In the genomic region with DNA sequence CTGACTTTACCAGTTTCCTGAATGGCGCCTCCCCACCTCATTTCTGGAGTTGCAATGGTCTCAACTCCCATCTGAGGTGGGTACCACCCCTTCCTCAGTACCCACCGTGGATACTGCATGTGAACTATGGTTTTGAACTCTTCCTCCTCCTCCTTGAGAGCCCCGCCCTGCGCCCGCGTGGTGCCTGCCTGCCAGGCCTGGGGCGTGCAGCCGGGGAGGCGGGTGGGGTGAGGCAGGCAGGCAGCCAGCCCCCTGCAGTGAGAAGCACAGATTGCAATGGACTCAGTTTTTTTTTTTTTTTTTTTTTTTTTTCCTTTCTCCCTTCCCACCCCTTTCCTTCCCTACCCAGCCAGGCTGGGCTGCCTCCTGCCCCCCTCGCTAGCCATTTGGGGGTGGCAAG, we compare ENCODE assay signal across 9 mouse cellular contexts. TPM values are rescaled to one million over a fixed set of nuclear protein-coding genes. Genes with fewer than 3 reads are reported as not detected.
DNase-seq lines count a peak whose midpoint lies in the region; ATAC-seq and TF ChIP-seq lines count a peak whose summit lies in the region.
"Had no signal": no experiment of that assay in that cellular context is flagged by ENCODE, and none has a peak within 500 bp of the region (broad histone marks: within the 10 kb centered on the region; RNA-seq: fewer than 3 reads in every experiment).

No protein-coding gene starts in this region.

- H3K36me3 ChIP-seq in forebrain, embryonic 13.5 days (ENCODE audit: poor library complexity, severe bottlenecking), result peaks cover 31% of the 10 kb centered on the region
- H3K36me3 ChIP-seq in midbrain, embryonic 12.5 days, result peaks cover 26% of the 10 kb centered on the region
- no peaks in the 10 kb centered on the region for H3K36me3 ChIP-seq in thymus, adult 2 months (ENCODE audit: control insufficient read depth, insufficient read depth, low read length)

- no peak for TF ChIP-seq POLR2A in thymus, adult 2 months (IDR thresholded peaks at IDR 0.05; ENCODE audit: control insufficient read depth, extremely low read depth, insufficient read depth, low read length, poor library complexity)

- no peak overlapping the region for H3K27ac ChIP-seq in gastrocnemius, adult 2 months
- H3K27ac ChIP-seq in forebrain, embryonic 13.5 days, result peak overlapping the region; percentile 97
- peak overlapping the region; percentile 98 for H3K27ac ChIP-seq in midbrain, embryonic 12.5 days (replicated peaks)
- H3K27ac ChIP-seq in thymus, adult 2 months (ENCODE audit: control insufficient read depth, insufficient read depth, low read length), result no peak overlapping the region

- under 1% methylated on average over 10 of the region's 10 CpGs for WGBS in forebrain, embryonic 13.5 days
- 2% methylated on average over 10 of the region's 10 CpGs for WGBS in midbrain, embryonic 12.5 days
- WGBS in thymus, adult 2 months, result 4% methylated on average over 10 of the region's 10 CpGs

- H3K27me3 ChIP-seq in forebrain, embryonic 13.5 days, result no peaks in the 10 kb centered on the region
- no peaks in the 10 kb centered on the region for H3K27me3 ChIP-seq in midbrain, embryonic 12.5 days
- no peaks in the 10 kb centered on the region for H3K27me3 ChIP-seq in thymus, adult 2 months (ENCODE audit: control insufficient read depth, insufficient read depth, low read length)

- no peak for TF ChIP-seq CTCF in gastrocnemius, adult 2 months (IDR thresholded peaks at IDR 0.05)
- 0 out of 2 replicates have a peak, but pooled peaks have one; percentile 38 for TF ChIP-seq CTCF in thymus, adult 2 months (IDR thresholded peaks at IDR 0.05; ENCODE audit: borderline replicate concordance, control insufficient read depth, extremely low read depth, insufficient read depth, low read length, poor library complexity)

- DNase-seq in gastrocnemius, adult 2 months, result peak; percentile 64
- DNase-seq in gastrocnemius, adult 8-10 months (ENCODE audit: low spot score in 2 of 2), result no peak
- DNase-seq in ZHBTc4 (ENCODE audit: low read depth, low spot score), result peak; percentile 83
- DNase-seq in layer of hippocampus, postnatal 25 days (ENCODE audit: extremely low spot score in 1 of 2, low spot score in 1 of 2), result peak; percentile 61 to 64
- DNase-seq in thymus, adult 2 months, result peak; percentile 52

- H3K4me2 ChIP-seq in forebrain, embryonic 13.5 days, result peak overlapping the region; percentile 55
- H3K4me2 ChIP-seq in midbrain, embryonic 12.5 days (replicated peaks), result peak overlapping the region; percentile 52

- intact Hi-C loops in gastrocnemius, adult 2 months (cut with DNase I), result no loop called here

- no peak overlapping the region for H3K4me3 ChIP-seq in gastrocnemius, adult 2 months
- no peak overlapping the region for H3K4me3 ChIP-seq in forebrain, embryonic 13.5 days
- peak overlapping the region; percentile 21; the same call in 1 of the 2 replicates for H3K4me3 ChIP-seq in midbrain, embryonic 12.5 days
- H3K4me3 ChIP-seq in thymus, adult 2 months (ENCODE audit: control insufficient read depth, insufficient read depth, low read length), result no peak overlapping the region

- peak overlapping the region; percentile 60 for H3K9ac ChIP-seq in forebrain, embryonic 13.5 days
- peak overlapping the region; percentile 55; the same call in 1 of the 2 replicates for H3K9ac ChIP-seq in midbrain, embryonic 12.5 days (replicated peaks)

- peak; percentile 51 for ATAC-seq in forebrain, embryonic 13.5 days
- ATAC-seq in midbrain, embryonic 12.5 days (ENCODE audit: low FRiP score, low read depth), result peak; percentile 31
- no peak for ATAC-seq in CD4-positive, CD25-positive, alpha-beta regulatory T cell, adult 4 months

- H3K4me1 ChIP-seq in forebrain, embryonic 13.5 days, result peaks cover 90% of the 10 kb centered on the region
- H3K4me1 ChIP-seq in midbrain, embryonic 12.5 days, result peaks cover 89% of the 10 kb centered on the region
- H3K4me1 ChIP-seq in thymus, adult 2 months (replicated peaks; ENCODE audit: control insufficient read depth, insufficient read depth, low read length), result peaks cover 55% of the 10 kb centered on the region

- H3K9me3 ChIP-seq in forebrain, embryonic 13.5 days (replicated peaks), result no peaks in the 10 kb centered on the region
- H3K9me3 ChIP-seq in midbrain, embryonic 12.5 days, result no peaks in the 10 kb centered on the region

RNA-seq across cellular contexts. Expression of a gene that starts 13.2 kb away (rescaled TPM):
- total RNA-seq in gastrocnemius, adult 2 months (2021), result 1 to 10 TPM in 1 of 2 experiments, under 1 TPM in 1; 0.86 to 2.6 TPM
- 1 to 10 TPM in 3 of 4 experiments, under 1 TPM in 1; 0.92 to 4.5 (median 2.0) TPM for total RNA-seq in gastrocnemius, adult 8-10 months (2022)
- 165 and 182 TPM in 2 replicates for polyA plus RNA-seq in forebrain, embryonic 13.5 days (2015; fragmentation: Nextera tagmentation; extraction: Ambion mirVana)
- total RNA-seq in layer of hippocampus, postnatal 25 days (2021), result 100 to 1,000 TPM; 100 to 111 TPM
- polyA plus RNA-seq in midbrain, embryonic 12.5 days (2016; fragmentation: Nextera tagmentation; extraction: Ambion mirVana), result 115 and 119 TPM in 2 replicates
- 1.6 and 1.8 TPM in 2 replicates for polyA plus RNA-seq in thymus, adult 2 months (2012; rRNA removed)
- polyA plus RNA-seq in CD4-positive, CD25-positive, alpha-beta regulatory T cell, adult 4 months (2017; shearing (Covaris generic)), result not detected

RNA-seq across cellular contexts. Expression of a gene that starts 27.9 kb away (rescaled TPM):
- total RNA-seq in gastrocnemius, adult 2 months (2021), result 1 to 10 TPM; 3.8 to 4.5 TPM
- total RNA-seq in gastrocnemius, adult 8-10 months (2022), result 1 to 10 TPM; 2.7 to 3.4 (median 3.0) TPM
- polyA plus RNA-seq in forebrain, embryonic 13.5 days (2015; fragmentation: Nextera tagmentation; extraction: Ambion mirVana), result 14.9 and 17.2 TPM in 2 replicates
- 10 to 100 TPM; 28.5 to 30.7 TPM for total RNA-seq in layer of hippocampus, postnatal 25 days (2021)
- polyA plus RNA-seq in midbrain, embryonic 12.5 days (2016; fragmentation: Nextera tagmentation; extraction: Ambion mirVana), result 19.2 and 20.0 TPM in 2 replicates
- 5.4 and 5.8 TPM in 2 replicates for polyA plus RNA-seq in thymus, adult 2 months (2012; rRNA removed)
- not detected for polyA plus RNA-seq in CD4-positive, CD25-positive, alpha-beta regulatory T cell, adult 4 months (2017; shearing (Covaris generic))

RNA-seq across cellular contexts. Expression of a gene that starts 35.3 kb away (rescaled TPM):
- 1 to 10 TPM; 4.7 to 6.0 TPM for total RNA-seq in gastrocnemius, adult 2 months (2021)
- 10 to 100 TPM; 11.2 to 15.9 (median 12.5) TPM for total RNA-seq in gastrocnemius, adult 8-10 months (2022)
- polyA plus RNA-seq in forebrain, embryonic 13.5 days (2015; fragmentation: Nextera tagmentation; extraction: Ambion mirVana), result 30.1 and 41.3 TPM in 2 replicates
- total RNA-seq in layer of hippocampus, postnatal 25 days (2021), result 10 to 100 TPM; 17.6 to 19.2 TPM
- 23.8 and 25.7 TPM in 2 replicates for polyA plus RNA-seq in midbrain, embryonic 12.5 days (2016; fragmentation: Nextera tagmentation; extraction: Ambion mirVana)
- polyA plus RNA-seq in thymus, adult 2 months (2012; rRNA removed), result 426 and 460 TPM in 2 replicates
- 10 to 100 TPM; 71.7 to 73.2 TPM for polyA plus RNA-seq in CD4-positive, CD25-positive, alpha-beta regulatory T cell, adult 4 months (2017; shearing (Covaris generic))
- polyA plus RNA-seq: C2C12 had no signal

Comparison
In these comparisons a context has a peak if more than half of its experiments do, and no peak if none do; other contexts are left out.
1. DNase-seq: peak in gastrocnemius, adult 2 months (single experiment), ZHBTc4 (single experiment), layer of hippocampus, postnatal 25 days (2 of 2) and thymus, adult 2 months (single experiment); none in gastrocnemius, adult 8-10 months (0 of 2).
2. H3K27ac ChIP-seq: peak in forebrain, embryonic 13.5 days (single experiment) and midbrain, embryonic 12.5 days (single experiment); none in gastrocnemius, adult 2 months (single experiment) and thymus, adult 2 months (single experiment).
3. RNA of a gene that starts 13.2 kb away (polyA plus RNA-seq): 165 to 182 TPM in forebrain, embryonic 13.5 days and 115 to 119 TPM in midbrain, embryonic 12.5 days; 1.6 to 1.8 TPM in thymus, adult 2 months and not detected in CD4-positive, CD25-positive, alpha-beta regulatory T cell, adult 4 months; every median in the first group is over 10 times any median in the second.